Mouse (Mus musculus) large intestine, adult 2 months (tissue): ENCODE data around the gene Mcee. TPM values are rescaled to one million over a fixed set of nuclear protein-coding genes. Genes with fewer than 3 reads are reported as not detected.

ENCODE experiments used
- DNase-seq: peaks from one replicate; pipeline ENCODE4 v3.0.0-alpha.2; 2012; ENCODE audit warnings: low read depth, low spot score
- WGBS: fragments of 180-500 bp; shearing (Covaris S2); methylation state at CpG from one replicate; pipeline ENCODE4 v1.1.7; 2018; 5-methylcytosine and 5-hydroxymethylcytosine counted together
- polyA plus RNA-seq: library from polyadenylated mRNA; depleted of rRNA; stranded (reverse); fragments of >200 nt; gene quantifications from 2 replicates; pipeline ENCODE4 v1.2.3, GENCODE M21; 2012; rRNA removed

Mcee gene
- polyA plus RNA-seq, 1 experiment: 21.9 TPM

DNA sequence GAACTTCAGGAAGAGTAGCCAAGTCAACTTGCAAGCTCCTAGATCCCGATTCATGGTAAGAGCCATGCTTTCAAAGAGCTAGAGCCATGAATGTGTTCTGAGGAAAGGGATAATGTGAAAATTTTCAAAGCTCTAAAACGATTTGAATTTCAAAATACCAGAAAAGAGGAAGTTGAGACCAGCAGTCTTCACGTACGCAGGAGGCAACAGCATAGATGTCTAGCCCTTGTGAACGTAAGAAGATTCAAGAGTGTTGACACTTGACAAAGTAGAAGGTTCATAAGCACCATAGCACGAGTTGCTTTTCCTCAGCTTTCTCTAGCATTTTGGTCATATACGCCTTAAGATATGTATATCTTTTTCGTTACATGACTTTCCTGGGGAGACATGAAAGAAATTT lies 11.6 kb downstream of the Mcee start:
- 91% methylated on average over 8 of the region's 8 CpGs for WGBS
- no peak for DNase-seq

DNA sequence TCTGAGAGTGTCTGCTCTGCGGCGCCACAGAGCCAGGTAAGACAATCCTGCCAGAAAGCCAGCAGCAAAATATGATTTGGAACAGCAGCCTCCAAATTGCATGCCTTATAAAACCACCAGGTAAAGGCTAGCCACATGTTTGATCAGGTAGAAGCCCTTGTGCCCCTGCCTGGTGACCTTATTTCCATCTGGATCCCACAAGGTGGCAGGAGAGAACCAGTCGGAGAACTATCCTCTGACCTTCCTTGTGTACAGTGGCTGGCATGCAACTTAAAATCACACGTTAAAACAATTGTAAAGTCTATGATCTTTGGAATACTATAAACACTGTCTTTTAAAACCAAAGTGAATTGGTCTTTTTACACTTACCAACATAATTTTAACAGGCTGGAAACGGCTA lies 32.5 kb downstream of the Mcee start:
- 53% methylated on average over 5 of the region's 5 CpGs for WGBS
- no peak for DNase-seq

- no peak for DNase-seq
- WGBS: 76% methylated on average over 5 of the region's 5 CpGs
Observed at GRCm38 (mm10) chr7:64439595-64440518, 47.5 kb downstream of the Mcee start.

DNA sequence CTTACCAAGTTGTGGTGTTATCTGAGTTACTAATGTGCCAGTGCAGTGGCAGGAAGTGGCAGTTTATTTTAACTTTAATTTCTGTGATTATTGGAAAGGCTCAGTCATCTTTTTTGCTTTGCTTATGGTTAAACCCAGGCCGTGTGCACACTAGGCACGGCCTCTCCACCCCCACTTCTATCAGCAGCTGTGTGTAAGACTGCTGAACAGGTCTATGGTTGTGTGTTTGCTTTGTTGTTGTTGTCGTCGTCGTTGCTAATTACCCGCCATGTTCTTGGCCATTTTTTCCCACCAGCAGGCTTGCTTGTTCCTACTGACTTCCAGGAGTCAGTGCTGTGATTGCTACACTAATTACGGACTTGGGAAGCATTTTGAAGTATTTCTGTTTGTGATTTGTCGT lies 48.1 kb downstream of the Mcee start:
- WGBS: 77% methylated on average over 8 of the region's 8 CpGs

GRCm38 (mm10) chr7:64450631-64451030 lies 58.2 kb downstream of the Mcee start:
- WGBS: 81% methylated on average over 13 of the region's 13 CpGs
- no peak for DNase-seq

More for the DNA sequence above, 48.1 kb downstream of the Mcee start:
- DNase-seq: no peak

GRCm38 (mm10) chr7:64451441-64451840 lies 59.0 kb downstream of the Mcee start:
- WGBS: 67% methylated on average over 4 of the region's 4 CpGs
- no peak for DNase-seq

DNA sequence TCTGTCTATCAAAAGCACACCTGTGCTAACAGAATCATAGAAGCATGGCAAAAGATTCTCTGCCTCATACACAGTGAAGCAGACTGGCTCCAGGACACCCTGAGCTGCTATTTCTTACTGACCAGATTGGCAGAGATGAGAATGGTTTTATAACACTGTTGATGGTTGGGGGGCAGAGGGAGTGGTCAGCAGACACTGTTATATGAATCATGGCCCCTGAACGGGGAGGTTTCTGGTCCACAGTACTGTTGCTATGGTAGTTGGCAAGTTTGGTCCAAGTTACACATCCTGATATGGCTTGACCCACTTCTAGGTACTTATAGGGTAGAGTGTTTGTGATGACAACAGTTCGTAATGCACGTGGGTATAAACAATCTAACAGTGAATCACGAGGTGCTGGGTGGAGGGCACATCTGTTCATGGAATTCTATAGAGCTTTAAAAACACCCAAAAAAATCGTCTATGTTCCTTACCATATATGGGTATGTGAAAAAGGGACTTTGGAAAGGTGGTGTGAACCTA lies 59.5 kb downstream of the Mcee start:
- 68% methylated on average over 5 of the region's 5 CpGs for WGBS
- no peak for DNase-seq

GRCm38 (mm10) chr7:64452471-64453222 lies 60.2 kb downstream of the Mcee start:
- no peak for DNase-seq
- 74% methylated on average over 4 of the region's 4 CpGs for WGBS

- no peak for DNase-seq
- WGBS: 82% methylated on average over 4 of the region's 4 CpGs
Observed at GRCm38 (mm10) chr7:64456176-64456575, 63.8 kb downstream of the Mcee start.

GRCm38 (mm10) chr7:64456676-64457075 lies 64.3 kb downstream of the Mcee start:
- 82% methylated on average over 3 of the region's 3 CpGs for WGBS
- DNase-seq: no peak

DNA sequence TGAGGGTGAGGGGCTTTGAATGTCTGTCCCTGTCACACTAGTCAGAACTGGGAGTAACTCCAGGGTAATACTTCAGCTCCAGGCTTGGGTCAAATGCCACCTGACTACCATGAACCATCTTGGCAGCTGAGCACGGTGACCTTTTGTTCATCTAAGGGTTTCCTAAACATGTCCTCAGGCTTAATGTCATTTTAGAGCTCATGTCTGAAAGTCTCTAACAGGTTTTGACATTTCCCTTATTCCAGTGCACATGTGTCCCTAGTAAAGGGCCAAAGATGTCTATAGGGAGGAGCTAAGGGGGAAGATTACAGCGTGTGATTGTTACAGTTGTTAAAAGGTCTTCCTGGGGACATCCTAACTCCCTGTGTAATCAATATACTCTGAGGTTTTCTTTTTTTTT lies 65.4 kb downstream of the Mcee start:
- 85% methylated on average over 2 of the region's 2 CpGs for WGBS
- DNase-seq: no peak

Other genes with a start within 250 kb of the Mcee start
- 0.04 TPM in 1 of 2 replicates, not detected in the other for gene Trpm1, start 238.8 kb upstream of the Mcee start, polyA plus RNA-seq
- 2.3 and 3.8 TPM in 2 replicates for gene Mtmr10, start 105.0 kb upstream of the Mcee start, polyA plus RNA-seq
- 1.0 and 1.8 TPM in 2 replicates for gene Fan1, start 18.5 kb upstream of the Mcee start, polyA plus RNA-seq
- 0.86 and 1.2 TPM in 2 replicates for gene Mphosph10, start 339 bp upstream of the Mcee start, polyA plus RNA-seq
- gene Apba2, start 109.1 kb downstream of the Mcee start, polyA plus RNA-seq: 1.7 and 1.9 TPM in 2 replicates